ENCODE assay signal across 23 mouse cellular contexts in genomic region chr15:43382405-43382804, GRCm38 (mm10).
"Had no signal": no experiment of that assay in that cellular context is flagged by ENCODE, and none has a peak within 500 bp of the region (broad histone marks: within the 10 kb centered on the region; RNA-seq: fewer than 3 reads in every experiment).

No protein-coding gene starts in this region.

- H3K4me3 ChIP-seq: heart, embryonic 10.5 days; heart, embryonic 12.5 days; intestine, embryonic 15.5 days; layer of hippocampus, adult 2 months; left cerebral cortex, adult 2 months; limb, embryonic 10.5 days; limb, embryonic 12.5 days; liver, embryonic 13.5 days had no signal

- H3K4me1 ChIP-seq: heart, embryonic 10.5 days; heart, embryonic 12.5 days; intestine, embryonic 15.5 days; limb, embryonic 12.5 days; liver, embryonic 13.5 days had no signal

- H3K36me3 ChIP-seq: heart, embryonic 10.5 days; heart, embryonic 12.5 days; intestine, embryonic 15.5 days; limb, embryonic 10.5 days; limb, embryonic 12.5 days; liver, embryonic 13.5 days had no signal

- DNase-seq: gastrocnemius, postnatal 14 days; gastrocnemius, postnatal 36 days; heart, adult 18-20 months; heart, postnatal 10 days; heart, postnatal 36 days; kidney, adult 18-20 months; kidney, adult 8-10 months; kidney, postnatal 10 days; kidney, postnatal 25 days; kidney, postnatal 4 days; liver, embryonic 13.5 days had no signal

- H3K27ac ChIP-seq: heart, embryonic 10.5 days; hindbrain, embryonic 14.5 days; intestine, embryonic 15.5 days; layer of hippocampus, adult 2 months; left cerebral cortex, adult 2 months; limb, embryonic 10.5 days; limb, embryonic 12.5 days; liver, embryonic 13.5 days had no signal

- ATAC-seq: hindbrain, embryonic 16.5 days; inflammation-experienced regulatory T-cells, adult 6 months; intestine, embryonic 15.5 days; intestine, postnatal 0 days had no signal

- H3K9ac ChIP-seq: heart, embryonic 12.5 days; hindbrain, embryonic 14.5 days; intestine, embryonic 15.5 days; limb, embryonic 12.5 days; liver, embryonic 13.5 days had no signal

- H3K27me3 ChIP-seq: heart, embryonic 12.5 days; intestine, embryonic 15.5 days; limb, embryonic 12.5 days; liver, embryonic 13.5 days had no signal

- H3K4me2 ChIP-seq: heart, embryonic 12.5 days; hindbrain, embryonic 14.5 days; intestine, embryonic 15.5 days; limb, embryonic 12.5 days; liver, embryonic 11.5 days; liver, embryonic 13.5 days had no signal

- H3K9me3 ChIP-seq: heart, embryonic 10.5 days; heart, embryonic 12.5 days; intestine, embryonic 15.5 days; limb, embryonic 10.5 days; limb, embryonic 12.5 days; liver, embryonic 13.5 days had no signal
